Mouse (Mus musculus): ENCODE measurements around the gene Macrod2.

- TF ChIP-seq CTCF (IDR thresholded peaks at IDR 0.05; ENCODE audit: low read depth) (no peak), EP300 (IDR thresholded peaks at IDR 0.05; ENCODE audit: low read depth) (no peak)
These were observed 278.4 kb downstream of the Macrod2 start for GRCm38 (mm10) chr2:140673466-140673865.
